Mouse (Mus musculus): ENCODE results near the gene Neurl1b. TPM values are rescaled to one million over a fixed set of nuclear protein-coding genes. Genes with fewer than 3 reads are reported as not detected.

Gene Neurl1b
- polyA plus RNA-seq, 1 experiment, result not detected

GRCm38 (mm10) chr17:26421561-26421960 is 6.9 kb downstream of the Neurl1b start:
- no peak for TF ChIP-seq GATA1 (IDR thresholded peaks at IDR 0.05; ENCODE audit: low read length)

GRCm38 (mm10) chr17:26422390-26422789 is 7.8 kb downstream of the Neurl1b start:
- no peak for TF ChIP-seq GATA1 (IDR thresholded peaks at IDR 0.05; ENCODE audit: low read length)

- TF ChIP-seq GATA1 (IDR thresholded peaks at IDR 0.05; ENCODE audit: low read length), result no peak
These were observed 9.5 kb downstream of the Neurl1b start for GRCm38 (mm10) chr17:26423967-26424641.

- no peak for TF ChIP-seq GATA1 (IDR thresholded peaks at IDR 0.05; ENCODE audit: low read length)
These were observed 10.5 kb downstream of the Neurl1b start for GRCm38 (mm10) chr17:26424973-26425735.

GRCm38 (mm10) chr17:26433295-26433694 is 18.7 kb downstream of the Neurl1b start:
- TF ChIP-seq GATA1 (IDR thresholded peaks at IDR 0.05; ENCODE audit: low read length), result no peak

- TF ChIP-seq GATA1 (IDR thresholded peaks at IDR 0.05; ENCODE audit: low read length), result no peak
These were observed 22.6 kb downstream of the Neurl1b start for GRCm38 (mm10) chr17:26437089-26437815.

GRCm38 (mm10) chr17:26439001-26439400 is 24.4 kb downstream of the Neurl1b start:
- no peak for TF ChIP-seq GATA1 (IDR thresholded peaks at IDR 0.05; ENCODE audit: low read length)

- no peak for TF ChIP-seq GATA1 (IDR thresholded peaks at IDR 0.05; ENCODE audit: low read length)
These were observed 26.4 kb downstream of the Neurl1b start for GRCm38 (mm10) chr17:26441024-26441423.

GRCm38 (mm10) chr17:26442197-26442596 is 27.6 kb downstream of the Neurl1b start:
- no peak for TF ChIP-seq GATA1 (IDR thresholded peaks at IDR 0.05; ENCODE audit: low read length)

- no peak for TF ChIP-seq GATA1 (IDR thresholded peaks at IDR 0.05; ENCODE audit: low read length)
These were observed 29.2 kb downstream of the Neurl1b start for GRCm38 (mm10) chr17:26443865-26444264.

- TF ChIP-seq GATA1 (IDR thresholded peaks at IDR 0.05; ENCODE audit: low read length), result no peak
These were observed 34.8 kb downstream of the Neurl1b start for GRCm38 (mm10) chr17:26449472-26449871.

- no peak for TF ChIP-seq GATA1 (IDR thresholded peaks at IDR 0.05; ENCODE audit: low read length)
These were observed 37.1 kb downstream of the Neurl1b start for GRCm38 (mm10) chr17:26451651-26452295.

GRCm38 (mm10) chr17:26452371-26452972 is 37.8 kb downstream of the Neurl1b start:
- no peak for TF ChIP-seq GATA1 (IDR thresholded peaks at IDR 0.05; ENCODE audit: low read length)

- no peak for TF ChIP-seq GATA1 (IDR thresholded peaks at IDR 0.05; ENCODE audit: low read length)
These were observed 42.9 kb downstream of the Neurl1b start for GRCm38 (mm10) chr17:26457506-26457905.

GRCm38 (mm10) chr17:26458049-26458448 is 43.4 kb downstream of the Neurl1b start:
- no peak for TF ChIP-seq GATA1 (IDR thresholded peaks at IDR 0.05; ENCODE audit: low read length)

Data from G1E-ER4 (cell line).